Mouse (Mus musculus): ENCODE results near the gene Scgn.

Gene Scgn

GRCm38 (mm10) chr13:23917674-23918073, 73.3 kb downstream of the Scgn start:
- DNase-seq (ENCODE audit: low read depth, low spot score), result no peak
- Histone ChIP-seq H3K36me3 (ENCODE audit: control insufficient read depth, insufficient read depth, low read length, poor library complexity, severe bottlenecking) (no peaks in the 10 kb centered on the region), H3K27me3 (ENCODE audit: control insufficient read depth, insufficient read depth, low read length, poor library complexity, severe bottlenecking) (no peaks in the 10 kb centered on the region)

- DNase-seq (ENCODE audit: low read depth, low spot score), result no peak
- no peaks in the 10 kb centered on the region for H3K27me3 ChIP-seq (ENCODE audit: control insufficient read depth, insufficient read depth, low read length, poor library complexity, severe bottlenecking)
- H3K36me3 ChIP-seq (ENCODE audit: control insufficient read depth, insufficient read depth, low read length, poor library complexity, severe bottlenecking), result no peaks in the 10 kb centered on the region
These were observed 74.9 kb downstream of the Scgn start for GRCm38 (mm10) chr13:23916132-23916531.

GRCm38 (mm10) chr13:23914376-23915167, 76.4 kb downstream of the Scgn start, which contains the start of gene Slc17a4:
Slc17a4 (minus strand) TSS chr13:23915009.
- Histone ChIP-seq H3K27me3 (ENCODE audit: control insufficient read depth, insufficient read depth, low read length, poor library complexity, severe bottlenecking) (no peaks in the 10 kb centered on the region), H3K36me3 (ENCODE audit: control insufficient read depth, insufficient read depth, low read length, poor library complexity, severe bottlenecking) (no peaks in the 10 kb centered on the region)
- DNase-seq (ENCODE audit: low read depth, low spot score), result peak; percentile 23

- peak; percentile 82 for DNase-seq (ENCODE audit: low read depth, low spot score)
- no peaks in the 10 kb centered on the region for H3K27me3 ChIP-seq (ENCODE audit: control insufficient read depth, insufficient read depth, low read length, poor library complexity, severe bottlenecking)
- no peaks in the 10 kb centered on the region for H3K36me3 ChIP-seq (ENCODE audit: control insufficient read depth, insufficient read depth, low read length, poor library complexity, severe bottlenecking)
These were observed 77.2 kb downstream of the Scgn start for GRCm38 (mm10) chr13:23913791-23914306.

- Histone ChIP-seq H3K36me3 (ENCODE audit: control insufficient read depth, insufficient read depth, low read length, poor library complexity, severe bottlenecking) (no peaks in the 10 kb centered on the region), H3K27me3 (ENCODE audit: control insufficient read depth, insufficient read depth, low read length, poor library complexity, severe bottlenecking) (no peaks in the 10 kb centered on the region)
- DNase-seq (ENCODE audit: low read depth, low spot score), result peak; percentile 86
These were observed 79.7 kb downstream of the Scgn start for GRCm38 (mm10) chr13:23911335-23911734.

GRCm38 (mm10) chr13:23910121-23910520, 80.9 kb downstream of the Scgn start:
- H3K27me3 ChIP-seq (ENCODE audit: control insufficient read depth, insufficient read depth, low read length, poor library complexity, severe bottlenecking), result no peaks in the 10 kb centered on the region
- no peak for DNase-seq (ENCODE audit: low read depth, low spot score)
- no peaks in the 10 kb centered on the region for H3K36me3 ChIP-seq (ENCODE audit: control insufficient read depth, insufficient read depth, low read length, poor library complexity, severe bottlenecking)

GRCm38 (mm10) chr13:23906906-23907305, 84.1 kb downstream of the Scgn start:
- Histone ChIP-seq H3K36me3 (ENCODE audit: control insufficient read depth, insufficient read depth, low read length, poor library complexity, severe bottlenecking) (no peaks in the 10 kb centered on the region), H3K27me3 (ENCODE audit: control insufficient read depth, insufficient read depth, low read length, poor library complexity, severe bottlenecking) (no peaks in the 10 kb centered on the region)
- no peak for DNase-seq (ENCODE audit: low read depth, low spot score)

All from splenic B cell, adult 2 months (primary cell).